Mouse (Mus musculus): ENCODE measurements at regions not wholly inside any gene's neighbourhood (a gene's known extent, or its start where the extent isn't known, plus 50 kb on each side); places are given as distances from the start of the nearest gene placed in this dataset.

GRCm38 (mm10) chr8:7097577-7097976 is 1563.5 kb downstream of the Efnb2 start:
- Histone ChIP-seq H3K27me3 (ENCODE audit: control insufficient read depth, insufficient read depth, low read length) (no peaks in the 10 kb centered on the region), H3K4me2 (ENCODE audit: low read depth, low read length) (no peak overlapping the region), H3K9me3 (replicated peaks; ENCODE audit: control insufficient read depth, low read length) (no peaks in the 10 kb centered on the region), H3K4me3 (ENCODE audit: low read depth, low read length) (no peak overlapping the region), H3K36me3 (replicated peaks; ENCODE audit: control insufficient read depth, insufficient read depth, low read length) (no peaks in the 10 kb centered on the region), H3K27ac (ENCODE audit: low read depth) (no peak overlapping the region), H3K4me1 (ENCODE audit: control insufficient read depth, insufficient read depth) (no peaks in the 10 kb centered on the region), H3K9ac (replicated peaks; ENCODE audit: low read depth, low read length) (no peak overlapping the region)
- 50% methylated on average over 2 of the region's 2 CpGs for WGBS
- ATAC-seq (ENCODE audit: insufficient read depth, low read depth) = no peak
- DNase-seq (ENCODE audit: low spot score) = no peak
- TF ChIP-seq CTCF (IDR thresholded peaks at IDR 0.05; ENCODE audit: low read depth) = no peak
- no peak for TF ChIP-seq EP300 (IDR thresholded peaks at IDR 0.05; ENCODE audit: low read depth)

GRCm38 (mm10) chr8:7092831-7093230 is 1568.2 kb downstream of the Efnb2 start:
- 51% methylated on average over 2 of the region's 2 CpGs for WGBS
- H3K9me3 ChIP-seq (replicated peaks; ENCODE audit: control insufficient read depth, low read length) = no peaks in the 10 kb centered on the region
- no peaks in the 10 kb centered on the region for H3K36me3 ChIP-seq (replicated peaks; ENCODE audit: control insufficient read depth, insufficient read depth, low read length)
- TF ChIP-seq CTCF (IDR thresholded peaks at IDR 0.05; ENCODE audit: low read depth) = no peak
- TF ChIP-seq EP300 (IDR thresholded peaks at IDR 0.05; ENCODE audit: low read depth) = no peak
- H3K4me3 ChIP-seq (ENCODE audit: low read depth, low read length) = no peak overlapping the region
- no peak overlapping the region for H3K4me2 ChIP-seq (ENCODE audit: low read depth, low read length)
- H3K27ac ChIP-seq (ENCODE audit: low read depth) = no peak overlapping the region
- no peaks in the 10 kb centered on the region for H3K27me3 ChIP-seq (ENCODE audit: control insufficient read depth, insufficient read depth, low read length)
- H3K9ac ChIP-seq (replicated peaks; ENCODE audit: low read depth, low read length) = no peak overlapping the region
- H3K4me1 ChIP-seq (ENCODE audit: control insufficient read depth, insufficient read depth) = no peaks in the 10 kb centered on the region
- DNase-seq (ENCODE audit: low spot score) (no peak), ATAC-seq (ENCODE audit: insufficient read depth, low read depth) (no peak)

- no peak overlapping the region for H3K4me3 ChIP-seq (ENCODE audit: low read depth, low read length)
- 64% methylated on average over 2 of the region's 2 CpGs for WGBS
- no peak overlapping the region for H3K9ac ChIP-seq (replicated peaks; ENCODE audit: low read depth, low read length)
- DNase-seq (ENCODE audit: low spot score) = no peak
- TF ChIP-seq EP300 (IDR thresholded peaks at IDR 0.05; ENCODE audit: low read depth) (no peak), CTCF (IDR thresholded peaks at IDR 0.05; ENCODE audit: low read depth) (no peak)
- no peak overlapping the region for H3K4me2 ChIP-seq (ENCODE audit: low read depth, low read length)
- H3K27me3 ChIP-seq (ENCODE audit: control insufficient read depth, insufficient read depth, low read length) = no peaks in the 10 kb centered on the region
- H3K36me3 ChIP-seq (replicated peaks; ENCODE audit: control insufficient read depth, insufficient read depth, low read length) = no peaks in the 10 kb centered on the region
- no peaks in the 10 kb centered on the region for H3K4me1 ChIP-seq (ENCODE audit: control insufficient read depth, insufficient read depth)
- H3K9me3 ChIP-seq (replicated peaks; ENCODE audit: control insufficient read depth, low read length) = no peaks in the 10 kb centered on the region
- ATAC-seq (ENCODE audit: insufficient read depth, low read depth) = no peak
- no peak overlapping the region for H3K27ac ChIP-seq (ENCODE audit: low read depth)
Observed at GRCm38 (mm10) chr8:7088123-7088522, 1572.9 kb downstream of the Efnb2 start.

GRCm38 (mm10) chr8:7060255-7060656 is 1600.8 kb downstream of the Efnb2 start:
- Histone ChIP-seq H3K27me3 (ENCODE audit: control insufficient read depth, insufficient read depth, low read length) (no peaks in the 10 kb centered on the region), H3K4me2 (ENCODE audit: low read depth, low read length) (no peak overlapping the region), H3K36me3 (replicated peaks; ENCODE audit: control insufficient read depth, insufficient read depth, low read length) (no peaks in the 10 kb centered on the region), H3K9me3 (replicated peaks; ENCODE audit: control insufficient read depth, low read length) (no peaks in the 10 kb centered on the region), H3K9ac (replicated peaks; ENCODE audit: low read depth, low read length) (no peak overlapping the region), H3K4me1 (ENCODE audit: control insufficient read depth, insufficient read depth) (no peaks in the 10 kb centered on the region), H3K27ac (ENCODE audit: low read depth) (no peak overlapping the region), H3K4me3 (ENCODE audit: low read depth, low read length) (no peak overlapping the region)
- ATAC-seq (ENCODE audit: insufficient read depth, low read depth) (no peak), DNase-seq (ENCODE audit: low spot score) (no peak)
- TF ChIP-seq EP300 (IDR thresholded peaks at IDR 0.05; ENCODE audit: low read depth) (no peak), CTCF (IDR thresholded peaks at IDR 0.05; ENCODE audit: low read depth) (no peak)
- 76% methylated on average over 4 of the region's 4 CpGs for WGBS

- no peak for TF ChIP-seq EP300 (IDR thresholded peaks at IDR 0.05; ENCODE audit: low read depth)
- TF ChIP-seq CTCF (IDR thresholded peaks at IDR 0.05; ENCODE audit: low read depth) = no peak
- no peak for DNase-seq (ENCODE audit: low spot score)
- Histone ChIP-seq H3K9ac (replicated peaks; ENCODE audit: low read depth, low read length) (no peak overlapping the region), H3K4me3 (ENCODE audit: low read depth, low read length) (no peak overlapping the region), H3K9me3 (replicated peaks; ENCODE audit: control insufficient read depth, low read length) (no peaks in the 10 kb centered on the region), H3K4me1 (ENCODE audit: control insufficient read depth, insufficient read depth) (no peaks in the 10 kb centered on the region), H3K36me3 (replicated peaks; ENCODE audit: control insufficient read depth, insufficient read depth, low read length) (no peaks in the 10 kb centered on the region), H3K27me3 (ENCODE audit: control insufficient read depth, insufficient read depth, low read length) (no peaks in the 10 kb centered on the region), H3K4me2 (ENCODE audit: low read depth, low read length) (no peak overlapping the region), H3K27ac (ENCODE audit: low read depth) (no peak overlapping the region)
- no peak for ATAC-seq (ENCODE audit: insufficient read depth, low read depth)
- 77% methylated on average over 3 of the region's 3 CpGs for WGBS
Observed at GRCm38 (mm10) chr8:7026247-7026844, 1634.7 kb downstream of the Efnb2 start.

- no peak overlapping the region for H3K4me2 ChIP-seq (ENCODE audit: low read depth, low read length)
- no peak for ATAC-seq (ENCODE audit: insufficient read depth, low read depth)
- TF ChIP-seq CTCF (IDR thresholded peaks at IDR 0.05; ENCODE audit: low read depth) (no peak), EP300 (IDR thresholded peaks at IDR 0.05; ENCODE audit: low read depth) (no peak)
- H3K27me3 ChIP-seq (ENCODE audit: control insufficient read depth, insufficient read depth, low read length) = no peaks in the 10 kb centered on the region
- H3K4me3 ChIP-seq (ENCODE audit: low read depth, low read length) = no peak overlapping the region
- H3K36me3 ChIP-seq (replicated peaks; ENCODE audit: control insufficient read depth, insufficient read depth, low read length) = no peaks in the 10 kb centered on the region
- 59% methylated on average over 3 of the region's 3 CpGs for WGBS
- H3K4me1 ChIP-seq (ENCODE audit: control insufficient read depth, insufficient read depth) = no peaks in the 10 kb centered on the region
- H3K9ac ChIP-seq (replicated peaks; ENCODE audit: low read depth, low read length) = no peak overlapping the region
- no peaks in the 10 kb centered on the region for H3K9me3 ChIP-seq (replicated peaks; ENCODE audit: control insufficient read depth, low read length)
- no peak overlapping the region for H3K27ac ChIP-seq (ENCODE audit: low read depth)
- no peak for DNase-seq (ENCODE audit: low spot score)
Observed at GRCm38 (mm10) chr8:7024336-7024735, 1636.7 kb downstream of the Efnb2 start.

Data from heart, postnatal 0 days (tissue).